Mouse (Mus musculus): ENCODE measurements around the gene Plpp7. TPM values are rescaled to one million over a fixed set of nuclear protein-coding genes. Genes with fewer than 3 reads are reported as not detected.

The Plpp7 gene
- polyA plus RNA-seq, 1 experiment from 2014 or later: 2.6 TPM

GRCm38 (mm10) chr2:32154334-32154997 is 59.1 kb downstream of the Plpp7 start:
- Histone ChIP-seq H3K9me3 (ENCODE audit: control insufficient read depth, low read length) (no peaks in the 10 kb centered on the region), H3K27me3 (ENCODE audit: control insufficient read depth, insufficient read depth, low read length) (no peaks in the 10 kb centered on the region), H3K27ac (replicated peaks) (peak overlapping the region; percentile 99), H3K36me3 (ENCODE audit: control insufficient read depth, insufficient read depth, low read length) (no peaks in the 10 kb centered on the region), H3K4me3 (ENCODE audit: low read depth, low read length) (peak overlapping the region; percentile 83; the same call in 1 of the 2 replicates), H3K4me1 (replicated peaks; ENCODE audit: control insufficient read depth, insufficient read depth) (peaks cover 34% of the 10 kb centered on the region), H3K4me2 (replicated peaks; ENCODE audit: low read depth) (peak overlapping the region; percentile 84), H3K9ac (ENCODE audit: low read length) (peak overlapping the region; percentile 45; the same call in 1 of the 2 replicates)
- ATAC-seq (ENCODE audit: low FRiP score, low TSS enrichment) (peak; percentile 39; the same call in 1 of the 2 replicates), DNase-seq (ENCODE audit: low spot score) (peak; percentile 77)
- TF ChIP-seq CTCF (IDR thresholded peaks at IDR 0.05; ENCODE audit: low read depth) (no peak), EP300 (optimal IDR thresholded peaks at IDR 0.05) (no peak)
- 23% methylated on average over 9 of the region's 9 CpGs for WGBS

GRCm38 (mm10) chr2:32154998-32155541 is 59.7 kb downstream of the Plpp7 start:
- H3K27ac ChIP-seq (replicated peaks): peak overlapping the region; percentile 99
- DNase-seq (ENCODE audit: low spot score): no peak
- WGBS: 39% methylated on average over 7 of the region's 7 CpGs

GRCm38 (mm10) chr2:32155614-32156013 is 60.3 kb downstream of the Plpp7 start:
- H3K27me3 ChIP-seq (ENCODE audit: control insufficient read depth, insufficient read depth, low read length): no peaks in the 10 kb centered on the region
- peaks cover 34% of the 10 kb centered on the region for H3K4me1 ChIP-seq (replicated peaks; ENCODE audit: control insufficient read depth, insufficient read depth)
- 51% methylated on average over 6 of the region's 6 CpGs for WGBS
- TF ChIP-seq EP300 (optimal IDR thresholded peaks at IDR 0.05) (no peak), CTCF (IDR thresholded peaks at IDR 0.05; ENCODE audit: low read depth) (no peak)
- H3K4me3 ChIP-seq (ENCODE audit: low read depth, low read length): no peak overlapping the region
- no peak overlapping the region for H3K4me2 ChIP-seq (replicated peaks; ENCODE audit: low read depth)
- DNase-seq (ENCODE audit: low spot score) (no peak), ATAC-seq (ENCODE audit: low FRiP score, low TSS enrichment) (no peak)
- H3K9me3 ChIP-seq (ENCODE audit: control insufficient read depth, low read length): no peaks in the 10 kb centered on the region
- H3K36me3 ChIP-seq (ENCODE audit: control insufficient read depth, insufficient read depth, low read length): no peaks in the 10 kb centered on the region
- H3K9ac ChIP-seq (ENCODE audit: low read length): no peak overlapping the region
- 0 out of 2 replicates have a peak overlapping the region, but pooled peaks have one; percentile 40 for H3K27ac ChIP-seq (replicated peaks)

More at GRCm38 (mm10) chr2:32154998-32155541, 59.7 kb downstream of the Plpp7 start:
- TF ChIP-seq EP300 (optimal IDR thresholded peaks at IDR 0.05) (no peak), CTCF (IDR thresholded peaks at IDR 0.05; ENCODE audit: low read depth) (no peak)
- Histone ChIP-seq H3K36me3 (ENCODE audit: control insufficient read depth, insufficient read depth, low read length) (no peaks in the 10 kb centered on the region), H3K4me2 (replicated peaks; ENCODE audit: low read depth) (peak overlapping the region; percentile 84; the same call in 1 of the 2 replicates), H3K4me3 (ENCODE audit: low read depth, low read length) (no peak overlapping the region), H3K9me3 (ENCODE audit: control insufficient read depth, low read length) (no peaks in the 10 kb centered on the region), H3K9ac (ENCODE audit: low read length) (peak overlapping the region; percentile 27; the same call in 1 of the 2 replicates), H3K27me3 (ENCODE audit: control insufficient read depth, insufficient read depth, low read length) (no peaks in the 10 kb centered on the region), H3K4me1 (replicated peaks; ENCODE audit: control insufficient read depth, insufficient read depth) (peaks cover 34% of the 10 kb centered on the region)
- no peak for ATAC-seq (ENCODE audit: low FRiP score, low TSS enrichment)

GRCm38 (mm10) chr2:32156645-32157044 is 61.3 kb downstream of the Plpp7 start:
- Histone ChIP-seq H3K4me3 (ENCODE audit: low read depth, low read length) (no peak overlapping the region), H3K9ac (ENCODE audit: low read length) (peak overlapping the region; percentile 41; the same call in 1 of the 2 replicates), H3K9me3 (ENCODE audit: control insufficient read depth, low read length) (no peaks in the 10 kb centered on the region), H3K4me1 (replicated peaks; ENCODE audit: control insufficient read depth, insufficient read depth) (peaks cover 34% of the 10 kb centered on the region), H3K27me3 (ENCODE audit: control insufficient read depth, insufficient read depth, low read length) (no peaks in the 10 kb centered on the region), H3K27ac (replicated peaks) (peak overlapping the region; percentile 70), H3K4me2 (replicated peaks; ENCODE audit: low read depth) (peak overlapping the region; percentile 6; the same call in 1 of the 2 replicates), H3K36me3 (ENCODE audit: control insufficient read depth, insufficient read depth, low read length) (no peaks in the 10 kb centered on the region)
- 32% methylated on average over 10 of the region's 10 CpGs for WGBS
- ATAC-seq (ENCODE audit: low FRiP score, low TSS enrichment): no peak
- peak; percentile 62 for DNase-seq (ENCODE audit: low spot score)
- no peak for TF ChIP-seq EP300 (optimal IDR thresholded peaks at IDR 0.05)
- TF ChIP-seq CTCF (IDR thresholded peaks at IDR 0.05; ENCODE audit: low read depth): no peak

- peaks cover 32% of the 10 kb centered on the region for H3K4me1 ChIP-seq (replicated peaks; ENCODE audit: control insufficient read depth, insufficient read depth)
- WGBS: 9% methylated on average over 4 of the region's 4 CpGs
These were observed 62.0 kb downstream of the Plpp7 start for GRCm38 (mm10) chr2:32157328-32157727.

More at GRCm38 (mm10) chr2:32157328-32157727, 62.0 kb downstream of the Plpp7 start:
- Histone ChIP-seq H3K27me3 (ENCODE audit: control insufficient read depth, insufficient read depth, low read length) (no peaks in the 10 kb centered on the region), H3K9ac (ENCODE audit: low read length) (peak overlapping the region; percentile 31; the same call in 1 of the 2 replicates), H3K4me3 (ENCODE audit: low read depth, low read length) (no peak overlapping the region), H3K4me2 (replicated peaks; ENCODE audit: low read depth) (no peak overlapping the region), H3K27ac (replicated peaks) (peak overlapping the region; percentile 70), H3K36me3 (ENCODE audit: control insufficient read depth, insufficient read depth, low read length) (no peaks in the 10 kb centered on the region), H3K9me3 (ENCODE audit: control insufficient read depth, low read length) (no peaks in the 10 kb centered on the region)
- TF ChIP-seq EP300 (optimal IDR thresholded peaks at IDR 0.05) (no peak), CTCF (IDR thresholded peaks at IDR 0.05; ENCODE audit: low read depth) (no peak)
- no peak for ATAC-seq (ENCODE audit: low FRiP score, low TSS enrichment)
- DNase-seq (ENCODE audit: low spot score): no peak

Data from stomach, postnatal 0 days (tissue).